ENCODE assay signal across 8 mouse cellular contexts in the genomic region with DNA sequence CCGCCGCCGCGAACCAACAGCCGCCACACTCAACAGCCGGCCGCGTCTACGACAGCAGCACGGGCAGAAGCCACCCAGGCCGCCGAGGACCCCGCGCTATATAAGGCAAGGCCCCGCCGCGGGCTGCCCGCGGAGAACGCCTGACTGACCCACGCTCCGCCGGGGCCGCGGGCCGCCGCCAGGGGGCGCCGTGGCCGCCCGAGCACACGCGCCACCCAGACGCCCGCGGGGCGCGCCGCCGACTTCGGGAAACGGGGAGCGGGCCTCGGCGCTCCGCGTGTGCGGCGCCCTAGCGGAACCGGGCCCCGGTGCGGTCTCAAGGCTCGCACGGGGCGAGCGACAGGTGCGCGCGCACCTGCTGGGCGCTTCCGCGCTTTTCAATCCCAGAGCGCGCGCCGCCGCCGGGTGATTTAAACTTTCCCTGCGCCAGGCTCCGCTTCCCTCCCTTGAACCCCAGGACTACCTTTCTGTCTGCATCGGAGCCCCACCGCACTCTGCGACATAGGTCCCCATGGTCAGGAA. TPM values are rescaled to one million over a fixed set of nuclear protein-coding genes. Genes with fewer than 3 reads are reported as not detected.
A peak's percentile ranks its signal among the peaks of the same experiment; 100 is the strongest.
DNase-seq lines count a peak whose midpoint lies in the region; ATAC-seq lines count a peak whose summit lies in the region.

Gene Cdc73, minus strand, starts transcription at position 153 of the 522 bp plus-strand sequence.

- H3K9me3 ChIP-seq in megakaryocyte, embryonic 14.5 days, result no peaks in the 10 kb centered on the region

- DNase-seq in adrenal gland, adult (ENCODE audit: inconsistent age in 2 of 2, low spot score in 1 of 2), result peak; percentile 94 to 97
- DNase-seq in embryo, embryonic 10 days (ENCODE audit: low spot score), result peak; percentile 85
- peak; percentile 92 for DNase-seq in gastrocnemius, postnatal 10 days
- DNase-seq in left cerebral cortex, adult 9 months (ENCODE audit: low spot score in 2 of 2), result peak; percentile 74 to 91
- peak; percentile 85 to 91 for DNase-seq in right cerebral cortex, adult 2 months (ENCODE audit: low spot score in 2 of 2)
- peak; percentile 69 for DNase-seq in urinary bladder, postnatal 10 days (ENCODE audit: low spot score)

- peaks cover 24% of the 10 kb centered on the region for H3K4me1 ChIP-seq in megakaryocyte, embryonic 14.5 days

- H3K36me3 ChIP-seq in megakaryocyte, embryonic 14.5 days (replicated peaks; ENCODE audit: low read length), result peaks cover 14% of the 10 kb centered on the region

- peak within 1 kb of the TSS; percentile 99 for H3K4me3 ChIP-seq in megakaryocyte, embryonic 14.5 days (replicated peaks)

- ATAC-seq in inflammation-experienced regulatory T-cells, adult 6 months, result peak; percentile 92

- no peaks in the 10 kb centered on the region for H3K27me3 ChIP-seq in megakaryocyte, embryonic 14.5 days (replicated peaks)

RNA-seq across cellular contexts. Expression of gene Cdc73, which starts in this region (rescaled TPM):
- 10 to 100 TPM; 54.0 to 58.6 TPM for total RNA-seq in gastrocnemius, postnatal 10 days (2021)
- polyA plus RNA-seq in inflammation-experienced regulatory T-cells, adult 6 months (2017; shearing (Covaris generic)), result 10 to 100 TPM; 17.7 to 21.5 (median 17.9) TPM
- polyA plus RNA-seq in megakaryocyte, embryonic 14.5 days (2012; ENCODE audit: insufficient read depth, low replicate concordance), result 0.36 and 1.1 TPM in 2 replicates

Comparison
In these comparisons a context has a peak if more than half of its experiments do, and no peak if none do; other contexts are left out.
1. Peak in every context shown above with its lines: DNase-seq, ATAC-seq and H3K4me3 ChIP-seq.